Mouse (Mus musculus) megakaryocyte, embryonic 14.5 days (primary cell): ENCODE data around the gene Fnbp1.

ENCODE experiments used
- FLI1 ChIP-seq: IDR thresholded peaks from 2 replicates; pipeline ENCODE4 v1.6.1; 2012; ENCODE audit warnings: low read length, inconsistent platforms, mixed read lengths
- GATA1 ChIP-seq: IDR thresholded peaks from 3 replicates; pipeline ENCODE4 v1.6.1; 2012; ENCODE audit warnings: mixed read lengths, low read length, inconsistent platforms, borderline replicate concordance

DNA sequence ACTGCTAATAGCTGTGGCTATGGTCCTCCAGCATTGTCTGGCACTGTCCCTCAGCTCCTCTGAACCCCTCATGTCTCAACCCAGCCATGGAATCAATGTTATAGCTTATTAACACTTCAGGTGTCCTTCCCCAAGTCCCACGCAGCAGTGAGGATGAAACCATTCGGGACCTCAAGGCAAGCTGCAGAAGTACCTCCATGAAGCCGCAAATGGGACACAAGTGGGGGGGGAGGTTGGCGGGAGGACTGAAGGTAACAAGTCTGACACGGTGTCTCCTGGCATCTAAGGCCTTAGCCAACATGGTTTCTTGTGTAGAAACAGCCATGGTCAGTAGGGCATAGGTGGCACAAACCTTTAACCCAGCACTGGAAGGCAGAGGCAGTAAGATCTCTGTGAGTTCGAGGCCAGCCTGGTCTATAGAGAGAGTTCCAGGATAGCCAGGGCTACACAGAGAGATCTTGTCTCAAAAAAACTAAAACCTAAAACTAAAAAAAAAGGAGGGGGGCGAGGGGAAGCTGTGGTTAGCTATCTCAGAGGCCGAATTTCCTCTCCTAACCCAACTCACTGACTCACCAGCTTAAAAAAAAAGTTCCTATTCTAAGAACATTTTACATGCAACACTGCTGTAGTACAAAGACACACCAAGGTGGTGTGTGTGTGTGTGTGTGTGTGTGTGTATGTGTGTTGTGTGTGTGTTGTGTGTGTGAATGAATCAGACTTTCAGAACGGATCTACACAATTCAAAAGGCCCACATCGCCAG, 79.8 kb downstream of the Fnbp1 start:
- TF ChIP-seq GATA1 (peak; percentile 81; the same call in 1 of the 3 replicates), FLI1 (peak; percentile 22; the same call in 1 of the 2 replicates)
